Mouse (Mus musculus) kidney, postnatal 4 days (tissue): ENCODE results near the gene Slc9a2.

Source experiments
- DNase-seq, 2 experiments: peaks; one replicate each; pipeline ENCODE4 v3.0.0; 2021; ENCODE audit warnings: mixed read lengths in 2 of 2

Gene Slc9a2

DNA sequence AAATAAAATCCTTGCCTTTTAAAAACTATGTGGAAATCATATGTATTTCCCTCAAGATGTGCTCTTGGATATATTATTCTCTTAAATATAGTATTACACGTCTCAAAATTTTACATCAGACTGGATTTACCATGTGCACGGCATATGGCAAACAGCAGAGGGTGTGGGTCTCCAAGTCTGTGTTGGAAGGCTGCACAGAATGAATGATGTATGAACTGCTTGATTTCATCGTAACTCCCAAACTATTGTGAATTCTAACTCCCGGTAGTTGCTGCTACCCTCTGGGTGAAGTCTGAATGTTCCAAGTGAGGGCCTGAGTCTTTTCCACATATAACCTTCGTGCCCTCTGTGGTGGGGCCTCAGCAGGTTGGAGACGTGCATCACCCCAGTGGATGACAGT lies 108.6 kb downstream of the Slc9a2 start:
- DNase-seq, result no peak

DNA sequence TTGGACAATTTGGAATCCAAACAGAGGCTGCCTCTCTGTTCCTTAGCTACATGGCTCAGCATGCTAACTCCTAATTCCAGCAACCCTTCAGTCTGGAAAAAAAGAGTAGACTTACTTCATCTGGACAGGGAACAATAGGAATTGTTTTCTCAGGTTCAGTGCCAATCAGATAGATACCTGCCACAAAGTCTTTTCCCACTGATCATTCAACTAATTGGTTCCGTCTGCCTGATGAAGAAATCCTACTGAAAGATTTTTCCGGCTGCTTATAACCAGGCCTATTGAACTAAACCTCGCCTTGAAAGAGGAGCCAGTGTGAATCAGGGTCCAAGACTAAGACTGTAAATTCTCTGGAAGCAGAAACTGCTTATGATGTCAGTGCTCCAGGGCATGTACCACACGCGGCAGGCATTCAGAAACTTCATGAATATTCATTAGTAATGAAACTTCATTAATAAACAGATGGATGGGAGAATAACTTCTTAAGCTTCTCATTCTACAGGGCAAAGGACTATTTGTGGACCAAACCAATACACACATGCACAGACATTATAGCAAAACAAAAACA lies 109.4 kb downstream of the Slc9a2 start:
- no peak for DNase-seq

DNA sequence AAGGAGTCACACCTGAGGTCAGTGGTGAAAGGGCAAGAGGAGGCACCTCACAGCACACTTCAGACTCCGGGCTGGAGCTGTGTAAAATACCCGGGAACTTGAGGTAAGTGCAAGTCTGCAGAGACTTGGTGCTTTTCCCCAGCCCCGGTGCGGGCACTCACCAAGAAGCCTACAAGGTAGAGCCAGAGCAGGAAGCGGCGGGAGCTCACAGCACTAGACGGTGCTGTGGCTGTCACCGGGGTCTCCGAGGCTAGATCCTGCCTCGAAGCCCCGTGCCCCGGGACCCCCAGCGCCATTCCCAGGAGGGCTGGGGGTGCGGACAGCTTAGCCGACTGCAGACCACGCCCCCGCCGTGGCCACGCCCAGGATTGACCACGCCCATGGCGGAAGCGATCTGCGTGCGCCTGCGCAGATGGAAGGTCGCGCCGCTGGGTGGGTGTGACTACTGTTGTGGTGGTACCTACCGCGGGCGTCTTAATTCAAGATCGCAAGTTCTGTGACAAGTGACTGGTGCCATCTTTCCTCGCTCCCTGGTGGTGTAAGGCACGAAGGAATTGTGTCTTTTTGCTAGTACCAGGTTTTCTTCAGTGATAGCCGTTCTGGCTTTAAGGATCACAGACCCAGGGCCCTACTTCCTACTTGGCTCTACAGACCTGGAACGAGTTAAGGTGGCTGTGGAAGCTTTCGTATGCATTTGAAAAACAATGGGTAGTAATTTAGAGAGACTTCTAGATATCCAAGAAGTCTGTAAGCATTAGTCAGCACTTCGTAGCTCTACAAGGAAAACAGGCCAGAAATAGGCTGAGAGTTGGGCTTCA lies 110.2 kb downstream of the Slc9a2 start, which contains the start of gene Mfsd9:
Mfsd9 (minus strand) TSS at position 364 of the 818 bp plus-strand sequence.
- peak; percentile 96 for DNase-seq

DNA sequence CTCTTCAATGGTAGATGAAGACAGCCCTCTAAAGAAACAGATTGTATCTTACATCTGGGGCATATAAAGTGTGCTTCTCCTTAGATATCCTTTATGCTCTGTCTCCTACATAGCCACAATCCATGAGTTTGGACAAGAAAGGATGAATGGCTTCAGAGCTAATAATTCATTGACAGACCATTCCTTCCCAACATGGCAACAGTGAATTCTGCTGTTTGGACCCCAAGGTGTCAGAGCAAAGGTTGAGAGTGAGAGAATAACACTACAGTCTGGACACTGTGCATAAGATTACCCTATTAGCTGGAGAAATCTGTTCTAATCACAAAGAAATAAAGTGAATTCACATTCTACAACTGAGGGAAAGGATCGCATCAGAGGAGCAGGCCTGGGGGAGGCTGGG lies 115.1 kb downstream of the Slc9a2 start:
- DNase-seq, result no peak

DNA sequence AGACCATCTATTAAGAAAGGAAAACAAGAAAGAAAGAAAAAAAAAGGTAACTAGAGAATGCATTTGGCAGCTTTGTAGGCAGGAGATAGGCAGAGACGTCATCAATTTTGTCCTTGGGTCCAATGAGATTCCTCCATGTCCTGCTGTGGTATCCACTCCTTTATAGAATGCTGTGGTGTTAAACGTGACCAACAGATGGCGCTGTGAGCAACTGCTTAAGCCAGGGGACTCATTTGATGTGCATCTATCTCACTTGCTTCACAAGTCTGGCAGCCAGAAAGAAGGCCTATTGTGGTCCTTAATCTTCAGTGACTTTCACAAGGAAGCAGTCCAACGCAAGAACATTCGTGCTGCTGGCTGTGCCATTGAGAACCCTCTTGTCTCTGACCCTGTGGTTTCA lies 117.0 kb downstream of the Slc9a2 start:
- DNase-seq, result peak; percentile 76 to 81

DNA sequence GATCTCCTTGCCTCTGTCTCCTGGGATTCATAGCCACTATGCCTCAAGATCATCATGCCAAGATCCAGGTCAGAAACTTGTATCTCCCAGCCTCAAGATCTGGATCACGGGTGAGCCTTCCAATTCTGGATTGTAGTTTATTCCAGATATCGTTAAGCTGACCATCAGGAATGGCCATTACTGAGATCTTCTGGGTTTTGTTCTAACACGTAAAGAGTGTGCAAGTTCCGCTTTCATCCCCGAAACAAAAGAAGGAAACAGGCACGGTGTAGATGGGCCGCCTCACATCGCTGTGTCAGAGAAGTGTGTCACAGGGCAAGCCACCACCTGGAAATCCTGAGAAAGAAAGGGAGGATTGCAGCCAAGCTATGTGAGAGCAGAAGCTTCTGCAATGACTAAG lies 118.7 kb downstream of the Slc9a2 start:
- DNase-seq, result no peak

DNA sequence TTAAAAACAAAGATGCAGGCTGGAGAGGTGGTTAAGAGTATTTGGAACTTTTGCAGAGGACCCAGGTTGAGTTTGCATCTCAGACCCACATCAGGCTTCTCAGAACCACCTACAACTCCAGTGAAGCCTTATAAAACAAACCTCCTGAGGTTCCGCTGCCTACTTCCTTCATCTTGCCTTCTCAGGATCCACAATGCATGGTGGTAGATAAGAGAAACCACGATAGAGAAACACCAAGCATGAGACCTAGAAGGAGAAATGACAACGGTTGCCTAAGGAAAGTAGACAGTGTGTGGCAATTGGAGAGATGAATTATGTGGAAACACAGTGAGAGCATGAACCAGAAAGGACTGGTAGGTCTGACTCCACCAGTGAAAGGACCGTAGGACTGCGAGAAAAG lies 120.5 kb downstream of the Slc9a2 start:
- DNase-seq, result no peak

DNA sequence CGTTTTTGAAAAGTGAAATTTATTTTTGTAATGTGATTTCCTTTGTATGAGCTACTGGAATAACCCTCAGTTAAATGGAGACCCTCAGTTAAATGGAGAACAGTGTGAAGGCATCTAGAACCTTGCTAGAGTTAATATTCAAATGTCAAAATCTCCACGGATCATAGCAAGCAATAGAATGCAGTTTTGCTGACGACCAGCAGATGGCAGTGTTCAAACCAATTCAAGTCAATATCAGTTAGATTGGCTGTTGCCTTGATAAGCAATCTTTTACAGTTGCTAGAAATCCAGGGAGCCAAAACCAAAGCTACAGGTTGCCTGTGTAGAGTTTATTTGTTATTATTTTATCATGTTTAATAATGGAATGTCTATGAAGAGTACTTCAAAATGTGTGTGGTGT lies 122.4 kb downstream of the Slc9a2 start:
- peak; percentile 71 to 72 for DNase-seq

DNA sequence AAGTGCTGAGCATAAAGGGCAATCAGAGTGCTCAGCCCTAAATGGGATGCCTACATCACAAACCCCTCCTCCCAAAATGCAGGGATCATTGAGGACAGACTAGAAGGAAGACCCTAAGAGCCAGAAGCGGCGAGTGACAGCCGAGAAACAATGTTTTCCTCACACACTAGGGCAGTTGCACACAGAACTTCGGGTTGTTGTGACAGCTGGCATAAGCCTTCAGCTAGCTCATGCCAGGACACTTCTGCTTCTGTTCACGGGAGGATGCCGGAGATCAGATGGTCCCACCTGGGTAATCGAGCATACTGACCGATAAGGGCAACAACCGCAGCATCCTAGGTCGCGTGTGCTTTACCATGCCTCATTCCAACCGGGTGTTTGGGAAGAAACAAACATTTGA lies 123.7 kb downstream of the Slc9a2 start:
- DNase-seq, result no peak

DNA sequence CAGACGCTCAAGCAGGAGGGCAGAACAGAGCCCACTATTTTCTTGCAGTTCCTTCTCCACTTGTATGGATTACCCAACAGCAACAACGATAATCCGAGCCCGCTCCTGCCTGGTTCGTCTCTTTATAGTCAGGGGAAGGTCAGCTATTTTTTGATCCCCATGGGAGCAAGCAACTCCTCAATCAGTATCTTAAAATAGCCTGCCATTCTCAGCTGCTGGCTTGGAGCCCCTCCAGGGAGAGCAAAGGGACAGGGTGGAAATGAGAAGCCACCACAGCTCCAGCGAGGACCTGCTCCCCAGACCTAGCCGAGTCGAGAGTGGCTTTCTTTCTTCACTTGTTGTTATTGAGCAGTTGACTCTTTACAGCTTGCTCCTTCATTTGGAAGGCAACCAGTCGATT lies 125.0 kb downstream of the Slc9a2 start, which contains the start of gene Tmem182:
Tmem182 (plus strand) TSS at position 251 of the 400 bp plus-strand sequence.
- peak in 1 of 2 experiments; percentile 17 for DNase-seq

DNA sequence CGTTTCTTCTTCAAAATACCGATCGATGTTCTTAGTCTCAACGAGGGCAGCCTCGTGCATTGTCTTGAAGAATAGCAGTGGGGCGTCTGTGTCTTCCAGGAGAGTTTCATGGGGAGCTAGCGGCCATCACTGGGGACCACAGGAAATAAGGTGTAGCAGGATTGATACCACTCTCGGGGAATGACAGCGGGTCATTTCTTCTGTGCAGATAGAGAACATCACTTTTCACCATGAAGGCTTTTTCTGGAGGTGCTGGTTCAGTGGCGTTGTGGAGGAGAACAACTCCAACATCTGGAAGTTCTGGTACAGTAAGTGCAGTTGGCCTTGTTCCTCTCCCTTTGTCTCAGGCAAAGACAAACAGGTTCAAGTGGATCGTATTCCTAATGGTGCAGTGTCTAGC lies 125.5 kb downstream of the Slc9a2 start:
- no peak for DNase-seq

DNA sequence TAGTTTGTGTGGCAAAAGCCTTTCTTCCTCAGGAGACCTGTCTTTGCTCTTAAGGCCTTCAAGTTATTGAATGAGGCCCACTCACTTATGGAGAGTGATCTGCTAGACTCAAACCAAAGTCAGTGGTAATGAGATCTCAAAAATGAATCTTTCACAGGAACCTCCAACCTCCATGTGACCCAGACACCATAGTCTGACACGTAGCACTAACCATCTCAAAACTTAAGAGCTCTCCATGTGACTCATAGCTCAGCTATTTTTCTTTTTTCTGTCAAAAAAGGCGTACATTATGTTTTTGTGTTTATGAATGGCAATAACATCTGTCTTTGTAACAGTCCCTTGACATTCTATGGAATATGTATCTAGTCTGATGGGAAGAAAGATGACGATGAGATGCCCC lies 128.3 kb downstream of the Slc9a2 start:
- DNase-seq, result no peak

DNA sequence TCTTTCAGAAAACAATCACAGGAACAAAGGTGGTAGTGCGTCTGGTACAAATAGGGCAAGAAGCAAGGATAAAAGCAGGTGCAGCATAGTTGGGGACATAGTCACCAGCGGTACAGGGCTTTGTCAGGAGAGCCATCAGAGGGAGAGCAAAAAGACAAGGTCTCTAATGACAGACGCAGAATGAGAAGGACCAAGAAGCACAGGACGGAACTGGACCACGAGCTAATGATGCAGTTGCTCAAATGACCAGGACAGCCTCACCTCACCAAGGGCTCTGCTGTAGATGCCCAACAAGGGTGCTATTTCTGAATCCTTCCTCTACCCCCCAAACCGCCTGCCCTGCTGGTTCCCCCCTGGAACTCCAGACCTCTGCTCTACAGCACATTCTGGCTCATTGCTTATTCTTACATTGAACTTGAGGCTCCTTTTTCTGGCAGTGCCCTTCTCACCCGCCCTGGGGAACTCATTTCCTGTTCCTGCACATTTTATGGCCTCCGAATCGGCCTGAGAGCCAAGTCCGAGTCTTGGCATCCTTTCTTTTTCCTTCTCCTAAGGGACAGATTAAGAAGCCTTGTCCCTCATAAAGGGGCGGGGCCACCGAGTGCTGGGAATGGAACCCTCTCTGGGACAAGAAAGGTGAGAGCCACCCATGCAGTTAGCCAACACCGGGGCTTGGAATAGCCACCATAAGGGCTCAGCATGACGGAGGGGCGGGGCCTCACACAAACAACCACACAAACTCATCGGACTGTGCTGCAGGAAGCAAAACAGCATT lies 134.9 kb downstream of the Slc9a2 start:
- peak; percentile 38 to 49 for DNase-seq
